Mouse (Mus musculus): ENCODE measurements around the gene H2-DMa. TPM values are rescaled to one million over a fixed set of nuclear protein-coding genes. Genes with fewer than 3 reads are reported as not detected.

The H2-DMa gene
- total RNA-seq, 4 experiments from 2014 or later = 2.2 to 3.9 (median 3.7) TPM

DNA sequence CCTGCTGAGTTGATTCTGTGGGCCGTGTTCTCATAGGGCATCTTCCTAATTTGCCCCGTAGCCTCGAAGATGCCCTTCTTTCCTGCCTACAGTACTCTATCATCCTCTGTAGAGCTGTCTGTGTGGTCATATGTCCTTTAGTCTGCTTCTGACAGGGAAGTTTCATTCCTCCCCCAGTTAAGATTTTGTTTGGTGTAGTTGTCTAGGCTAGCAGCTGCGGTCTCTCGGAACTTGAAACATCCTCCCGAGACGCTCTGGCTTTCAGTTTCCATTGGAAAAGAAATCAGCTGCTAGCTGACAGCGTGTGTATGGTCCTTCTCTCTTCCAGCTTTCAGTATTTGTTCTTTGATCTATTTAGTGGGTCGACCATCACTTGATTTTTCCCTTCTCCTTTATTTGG lies 14.5 kb upstream of the H2-DMa start:
- no peak for DNase-seq (ENCODE audit: low spot score)

DNA sequence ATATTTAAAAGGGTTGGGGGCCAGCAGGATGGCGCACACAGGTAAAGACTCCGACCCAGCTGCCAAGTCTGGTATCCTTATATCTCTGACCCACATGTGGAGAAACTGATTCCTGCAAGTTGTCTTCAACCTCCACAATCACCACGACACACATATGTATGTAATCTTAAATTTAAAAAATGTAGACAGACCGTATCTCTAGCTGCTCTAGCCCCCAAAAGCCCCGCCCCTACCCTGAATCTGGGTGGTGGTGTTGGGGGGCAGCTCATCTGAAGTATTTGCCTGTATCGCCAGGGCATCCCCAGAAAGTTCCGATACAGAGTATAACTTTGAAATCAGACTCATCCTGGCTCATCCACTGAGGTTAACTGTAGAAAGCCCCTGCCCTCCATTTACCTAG lies 12.8 kb upstream of the H2-DMa start:
- no peak for DNase-seq (ENCODE audit: low spot score)

DNA sequence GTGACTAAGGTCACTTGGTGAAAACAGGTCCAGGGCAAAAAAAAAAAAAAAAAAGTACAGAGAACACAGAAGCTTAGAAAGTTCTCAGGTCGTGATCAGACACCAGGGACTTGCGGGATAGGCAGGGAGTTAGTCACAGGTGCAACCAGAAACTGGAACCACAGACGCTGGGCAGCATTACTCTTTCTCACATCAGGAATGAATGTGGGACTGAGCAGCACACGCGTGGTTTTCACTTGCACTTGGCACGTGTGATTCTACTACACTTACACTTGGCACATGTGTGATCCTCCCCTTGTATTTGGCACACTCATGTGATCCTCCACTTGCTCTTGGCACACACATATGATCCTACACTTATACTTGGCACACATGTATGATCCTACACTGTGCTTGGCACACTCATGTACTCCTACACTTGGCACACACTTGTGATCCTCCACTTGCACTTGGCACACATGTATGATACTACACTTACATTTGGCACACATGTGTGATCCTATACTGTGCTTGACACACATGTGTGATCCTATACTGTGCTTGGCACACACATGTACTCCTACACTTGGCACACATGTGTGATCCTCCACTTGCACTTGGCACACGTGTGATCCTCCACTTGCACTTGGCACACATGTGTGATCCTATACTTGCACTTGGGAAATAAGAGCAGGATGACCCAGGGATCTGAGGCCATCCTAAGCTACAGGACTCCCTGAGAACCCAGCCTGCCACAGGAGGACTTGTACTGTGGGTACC lies 12.1 kb upstream of the H2-DMa start:
- DNase-seq (ENCODE audit: low spot score) = no peak

DNA sequence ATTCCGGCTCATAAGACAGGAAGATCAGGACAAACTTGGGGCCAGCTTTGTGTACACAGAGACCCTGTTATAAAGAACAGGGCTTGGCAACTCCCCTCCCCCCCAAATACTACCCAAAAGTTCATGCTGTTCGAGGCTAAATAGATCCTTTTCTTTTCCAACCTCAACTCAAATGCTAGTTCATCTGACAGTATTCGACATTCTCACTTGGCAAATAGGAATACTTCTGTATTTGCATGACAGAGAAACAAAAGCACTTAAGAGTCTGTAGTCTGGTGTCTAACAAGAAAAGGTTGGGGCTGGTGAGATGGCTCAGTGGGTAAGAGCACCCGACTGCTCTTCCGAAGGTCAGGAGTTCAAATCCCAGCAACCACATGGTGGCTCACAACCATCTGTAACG lies 10.9 kb upstream of the H2-DMa start:
- DNase-seq (ENCODE audit: low spot score) = no peak

DNA sequence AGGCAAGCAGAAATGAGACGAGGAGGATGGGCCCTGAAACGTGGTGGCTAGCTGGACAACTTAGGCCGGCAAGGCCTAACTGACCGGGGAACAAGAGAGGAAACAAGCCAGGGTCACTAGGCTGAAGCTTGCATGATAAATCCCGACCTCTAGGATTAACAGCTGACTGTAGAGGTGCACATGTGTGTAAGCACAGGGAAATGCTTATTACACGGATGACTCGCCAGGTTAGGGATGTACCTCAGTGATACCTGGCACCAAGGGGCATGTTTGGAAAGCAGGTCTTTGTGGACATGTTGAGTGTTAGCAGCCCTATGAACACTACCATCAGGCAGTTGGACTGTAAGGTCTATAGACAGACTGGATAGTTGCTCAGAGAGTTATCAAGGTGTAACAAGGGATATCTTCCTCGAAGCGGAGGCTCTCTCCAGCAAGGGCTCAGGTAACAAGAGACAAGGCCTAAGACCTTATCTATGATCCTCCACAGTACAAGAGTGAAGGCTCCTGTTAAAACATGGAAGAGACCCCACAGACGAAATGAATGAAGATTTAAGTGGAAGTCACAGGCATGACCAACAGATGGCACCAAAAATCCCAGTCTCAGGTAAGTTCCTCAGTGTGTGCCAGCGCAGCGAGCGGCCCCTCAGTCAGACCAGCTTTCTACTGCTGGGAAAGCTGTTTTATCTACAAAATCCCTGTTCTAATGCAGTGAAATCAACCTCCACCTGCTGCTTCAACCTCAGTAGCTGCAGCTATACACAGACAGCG lies 10.1 kb upstream of the H2-DMa start:
- DNase-seq (ENCODE audit: low spot score) = no peak

DNA sequence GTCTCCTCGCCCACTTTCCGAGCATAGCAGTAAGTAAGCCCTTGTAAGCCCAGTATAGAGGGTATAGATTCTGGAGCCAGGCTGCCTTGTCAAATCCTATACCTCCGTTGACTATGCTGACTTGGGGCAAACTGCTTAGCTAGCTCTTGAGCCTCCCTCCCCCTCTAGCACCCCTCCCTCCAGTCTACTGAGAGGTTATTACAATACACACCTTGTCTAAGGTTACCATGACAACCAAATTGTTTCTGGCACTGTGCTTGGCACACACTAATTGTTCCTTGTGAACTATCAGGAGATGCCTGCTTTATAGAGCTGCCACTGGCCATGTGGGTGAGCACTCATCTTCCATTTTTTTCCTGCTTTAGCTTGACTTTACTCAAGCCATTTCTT lies 9.5 kb upstream of the H2-DMa start:
- no peak for DNase-seq (ENCODE audit: low spot score)

DNA sequence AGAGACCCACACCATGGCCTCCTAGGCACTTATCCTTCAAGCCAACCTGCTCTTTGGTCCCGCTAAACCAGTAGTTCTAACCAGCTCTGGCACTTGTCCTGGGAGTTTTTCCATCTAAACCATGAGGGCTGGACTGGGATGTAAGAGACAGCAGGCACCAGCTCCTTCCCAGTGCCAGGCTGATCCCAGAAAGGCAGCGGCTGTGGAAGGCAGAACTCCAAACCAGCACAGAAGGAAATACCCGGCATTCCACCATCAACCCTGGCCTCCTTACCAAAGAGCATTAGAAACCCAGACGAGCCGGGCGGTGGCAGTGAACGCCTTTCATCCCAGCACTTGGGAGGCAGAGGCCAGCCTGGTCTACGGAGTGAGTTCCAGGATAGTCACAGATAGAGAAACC lies 9.0 kb upstream of the H2-DMa start:
- DNase-seq (ENCODE audit: low spot score) = no peak

DNA sequence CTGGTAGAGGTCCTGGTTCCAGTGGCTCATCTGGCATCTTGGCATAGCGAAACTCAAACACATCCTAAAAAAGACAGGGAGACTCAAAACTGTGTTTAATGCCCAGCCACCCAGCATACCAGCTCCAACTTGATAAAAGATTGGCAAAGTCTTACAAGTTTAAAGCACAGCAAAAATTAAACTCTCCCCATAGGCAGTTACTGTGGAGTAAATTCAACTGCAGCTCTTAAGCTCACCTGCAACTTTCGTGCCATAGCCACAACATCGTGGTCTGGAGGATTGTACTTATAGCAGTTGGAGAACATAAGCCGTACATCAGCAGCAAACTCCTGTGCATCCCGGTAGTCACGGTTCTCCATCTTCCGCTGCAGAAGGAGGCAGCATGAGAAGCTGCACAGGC lies 5.2 kb upstream of the H2-DMa start:
- DNase-seq (ENCODE audit: low spot score) = no peak

DNA sequence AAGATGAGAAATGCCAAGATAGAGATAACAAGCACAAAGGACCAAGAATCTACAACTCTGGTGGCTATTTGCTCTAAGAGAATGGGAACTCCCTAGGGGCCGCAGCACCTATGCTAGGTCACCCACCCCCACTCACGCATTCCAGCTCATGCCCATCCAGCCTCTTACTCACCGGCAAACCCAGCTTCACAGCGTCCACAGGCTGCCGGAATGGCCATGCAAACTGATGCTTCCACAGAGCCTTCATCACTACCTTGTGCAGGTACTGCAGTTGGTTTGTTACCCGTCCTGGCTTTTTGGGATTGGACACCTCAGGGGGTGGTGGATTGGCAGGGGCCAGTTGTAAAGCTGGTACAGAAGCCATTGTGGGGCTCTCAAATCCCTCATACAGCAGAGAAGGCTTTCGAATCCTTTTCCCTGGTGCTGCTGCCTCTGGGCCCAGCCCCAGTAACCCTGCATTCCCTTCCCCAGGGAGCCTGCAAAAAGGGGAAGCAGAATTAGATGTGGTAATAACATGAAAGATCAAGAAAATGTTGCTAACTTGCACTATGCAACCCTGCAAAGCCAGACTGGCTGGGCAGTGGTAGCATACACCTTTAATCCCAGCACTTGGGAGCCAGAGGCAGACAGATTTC lies 2.5 kb upstream of the H2-DMa start:
- DNase-seq (ENCODE audit: low spot score) = peak; percentile 26

DNA sequence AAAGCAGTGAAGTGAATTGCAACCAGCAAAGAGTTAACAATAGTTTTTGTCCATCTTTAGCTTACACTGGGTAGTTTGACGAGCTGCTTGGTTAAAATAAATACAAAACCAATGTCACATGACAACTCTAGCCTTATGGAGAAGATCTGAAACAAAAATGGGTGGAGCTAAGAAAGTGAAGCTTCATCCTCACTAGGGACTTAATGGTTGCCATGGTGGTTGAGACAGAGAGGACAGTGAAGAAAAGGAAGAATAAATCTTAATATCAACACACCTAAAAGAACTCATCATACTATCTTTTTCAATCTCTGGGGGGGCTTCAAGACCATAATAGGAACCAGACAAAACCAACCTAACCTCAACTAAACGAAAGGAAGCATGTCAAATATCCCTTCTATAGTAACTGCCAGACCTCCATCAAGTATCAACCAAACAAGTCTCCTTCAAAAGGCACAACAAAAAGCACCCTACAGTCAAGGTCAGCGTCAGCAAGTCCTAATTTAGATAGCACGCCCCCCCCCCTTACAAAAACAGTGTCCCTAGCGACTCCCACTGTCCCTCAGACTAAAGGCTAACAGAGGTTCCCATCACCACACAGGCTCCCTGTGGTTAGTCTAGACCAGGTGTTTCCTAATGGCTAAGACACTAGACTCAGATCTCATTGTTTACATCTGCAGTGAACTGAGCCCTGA lies 1.8 kb upstream of the H2-DMa start:
- no peak for DNase-seq (ENCODE audit: low spot score)

DNA sequence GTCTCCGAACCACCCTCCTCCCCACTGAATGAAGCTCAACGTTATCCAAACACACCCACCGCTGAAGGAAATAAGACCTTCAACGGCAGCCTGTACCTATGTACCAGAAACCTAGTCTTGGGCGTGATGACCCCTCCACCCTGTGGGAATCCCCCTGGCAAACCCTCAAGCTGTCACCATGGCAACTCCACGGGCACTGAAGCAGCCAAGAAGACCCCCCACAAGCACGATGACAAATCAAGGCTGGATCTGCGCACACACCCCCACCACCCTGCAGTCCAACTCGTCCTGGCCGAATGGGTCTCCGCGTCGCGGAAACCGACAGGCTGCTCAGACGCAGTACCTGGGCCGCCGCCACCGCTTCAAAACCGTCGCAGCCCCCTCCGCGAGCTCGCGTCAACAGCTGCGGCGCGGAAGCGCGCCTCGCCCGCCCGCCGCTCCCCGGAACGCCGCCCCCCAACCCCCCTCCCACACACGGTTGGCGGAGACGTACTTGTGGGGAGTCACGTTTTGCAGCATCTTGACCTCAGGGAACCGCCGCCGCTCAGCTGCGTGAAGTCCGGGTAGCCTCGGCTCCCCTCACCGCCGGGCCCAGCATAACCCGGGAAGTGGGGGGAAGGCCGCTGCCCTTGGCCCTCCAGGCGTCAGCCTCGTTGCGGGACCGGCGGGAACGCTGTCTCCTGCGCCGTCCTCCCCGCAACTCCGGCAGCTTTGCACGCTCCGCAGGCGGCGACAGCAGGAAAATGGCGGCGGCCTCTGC lies 1.0 kb upstream of the H2-DMa start:
- peak; percentile 34 for DNase-seq (ENCODE audit: low spot score)

DNA sequence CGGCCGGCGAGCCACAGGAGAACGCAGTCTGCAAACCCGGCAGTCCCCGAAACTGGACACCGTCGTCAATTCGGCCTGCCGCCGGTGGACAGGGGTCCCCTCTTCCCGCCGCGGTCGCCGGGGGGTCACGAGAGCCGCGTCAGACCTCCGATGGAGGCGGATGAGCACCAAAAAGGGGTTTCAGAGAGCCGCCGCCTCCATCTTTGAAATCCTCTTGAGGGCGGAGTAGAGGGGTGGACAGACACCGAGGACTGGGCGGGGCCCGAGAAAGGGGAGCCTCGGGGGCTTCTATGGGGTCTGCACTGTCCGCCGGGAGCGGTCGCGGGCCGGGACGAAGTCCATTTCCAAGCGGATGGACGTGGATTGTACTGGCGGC lies 480 bp upstream of the H2-DMa start:
- no peak for DNase-seq (ENCODE audit: low spot score)

DNA sequence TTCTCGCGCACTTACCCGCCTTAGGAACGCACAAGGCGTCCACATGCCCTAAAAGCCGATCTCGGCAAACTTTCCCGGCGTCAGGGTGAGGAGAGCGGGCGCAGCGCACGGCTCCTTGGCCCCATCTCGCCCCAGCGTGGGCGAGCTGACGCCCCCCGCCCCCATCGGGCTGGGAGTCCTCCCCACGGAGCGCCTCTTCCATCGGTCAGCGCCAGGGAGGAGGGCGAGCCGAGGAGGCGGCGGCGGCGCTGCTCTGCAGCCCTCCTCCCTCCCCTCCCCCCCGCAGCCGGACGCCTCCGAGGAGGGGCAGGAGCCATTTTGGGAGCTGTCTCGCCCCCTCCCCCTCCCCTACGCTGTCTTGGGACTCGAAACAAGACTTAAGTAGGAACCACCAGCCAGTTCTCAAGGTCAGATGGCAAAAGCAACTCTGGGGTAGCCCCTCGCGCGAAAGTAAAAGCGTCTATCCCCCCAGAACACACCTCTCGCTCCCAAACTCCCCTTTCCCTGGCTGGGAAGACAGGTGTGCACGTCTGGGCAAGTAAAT lies 911 bp downstream of the H2-DMa start:
- DNase-seq (ENCODE audit: low spot score) = peak; percentile 86

DNA sequence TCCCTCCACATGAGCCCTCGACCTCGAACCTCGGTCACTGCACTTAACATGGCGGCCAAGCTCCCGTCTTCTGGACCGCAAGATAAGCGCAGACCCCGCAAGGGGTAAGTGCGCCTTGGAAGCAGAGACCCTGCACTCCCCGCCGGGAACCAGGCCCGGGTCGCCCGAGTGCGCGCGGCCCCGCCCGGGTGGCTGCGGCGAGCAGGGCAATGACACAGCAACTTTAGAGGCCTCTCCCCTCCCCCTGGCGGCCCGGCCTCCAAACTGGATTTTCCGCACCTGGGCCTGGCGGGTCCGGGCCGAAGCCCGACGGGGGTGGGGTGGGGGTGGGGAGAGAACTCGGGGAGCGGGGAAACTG lies 1.5 kb downstream of the H2-DMa start:
- DNase-seq (ENCODE audit: low spot score) = peak; percentile 83

DNA sequence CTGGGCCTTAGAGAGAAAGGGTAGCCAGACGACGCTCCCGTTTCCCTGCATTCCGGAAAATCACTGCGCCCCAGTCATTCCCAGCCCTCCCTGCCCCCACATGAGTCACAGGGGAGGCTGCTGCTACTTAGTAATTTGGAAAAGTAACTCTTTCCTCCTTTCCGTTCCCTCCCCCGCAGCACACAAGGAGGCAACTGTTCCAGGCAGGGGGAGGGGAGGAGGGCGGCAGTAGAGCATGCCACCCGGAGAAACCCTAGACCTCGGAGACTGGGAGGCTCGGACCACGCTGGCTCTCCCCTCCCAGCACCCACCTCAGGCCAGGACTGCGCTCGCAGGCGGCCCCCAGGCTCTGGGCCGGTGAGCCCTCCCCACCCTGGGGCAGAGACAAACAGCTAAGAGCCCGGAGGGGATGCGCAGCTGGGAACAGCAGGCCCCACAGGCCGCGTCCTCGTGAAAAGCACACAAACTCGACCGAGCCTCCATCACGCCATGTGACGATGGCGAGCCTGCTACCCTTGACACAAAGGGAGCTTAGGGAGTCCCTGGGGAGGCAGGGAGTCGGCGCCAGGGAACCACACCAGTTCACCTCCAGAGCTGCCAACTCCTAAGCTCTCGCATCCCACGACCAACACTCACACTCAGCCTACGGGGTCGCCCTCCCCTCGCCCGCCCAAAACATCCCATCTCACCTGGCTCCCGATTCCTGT lies 2.0 kb downstream of the H2-DMa start:
- DNase-seq (ENCODE audit: low spot score) = peak; percentile 92

DNA sequence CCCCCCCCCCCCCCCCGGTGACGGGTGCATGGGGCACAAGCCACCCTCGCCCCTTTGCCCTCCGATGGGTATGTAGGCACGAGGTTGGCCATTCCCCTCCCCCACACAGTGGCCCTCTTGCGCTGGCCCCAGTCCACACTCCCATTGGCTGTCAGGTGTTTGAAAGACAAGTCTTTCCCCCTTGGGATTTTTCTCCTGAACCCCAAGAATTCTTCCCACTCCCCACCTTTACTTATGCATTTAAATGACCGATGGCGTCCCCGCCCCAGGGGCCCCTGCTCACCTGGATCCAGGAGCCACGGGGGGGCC lies 2.5 kb downstream of the H2-DMa start:
- peak; percentile 74 for DNase-seq (ENCODE audit: low spot score)

DNA sequence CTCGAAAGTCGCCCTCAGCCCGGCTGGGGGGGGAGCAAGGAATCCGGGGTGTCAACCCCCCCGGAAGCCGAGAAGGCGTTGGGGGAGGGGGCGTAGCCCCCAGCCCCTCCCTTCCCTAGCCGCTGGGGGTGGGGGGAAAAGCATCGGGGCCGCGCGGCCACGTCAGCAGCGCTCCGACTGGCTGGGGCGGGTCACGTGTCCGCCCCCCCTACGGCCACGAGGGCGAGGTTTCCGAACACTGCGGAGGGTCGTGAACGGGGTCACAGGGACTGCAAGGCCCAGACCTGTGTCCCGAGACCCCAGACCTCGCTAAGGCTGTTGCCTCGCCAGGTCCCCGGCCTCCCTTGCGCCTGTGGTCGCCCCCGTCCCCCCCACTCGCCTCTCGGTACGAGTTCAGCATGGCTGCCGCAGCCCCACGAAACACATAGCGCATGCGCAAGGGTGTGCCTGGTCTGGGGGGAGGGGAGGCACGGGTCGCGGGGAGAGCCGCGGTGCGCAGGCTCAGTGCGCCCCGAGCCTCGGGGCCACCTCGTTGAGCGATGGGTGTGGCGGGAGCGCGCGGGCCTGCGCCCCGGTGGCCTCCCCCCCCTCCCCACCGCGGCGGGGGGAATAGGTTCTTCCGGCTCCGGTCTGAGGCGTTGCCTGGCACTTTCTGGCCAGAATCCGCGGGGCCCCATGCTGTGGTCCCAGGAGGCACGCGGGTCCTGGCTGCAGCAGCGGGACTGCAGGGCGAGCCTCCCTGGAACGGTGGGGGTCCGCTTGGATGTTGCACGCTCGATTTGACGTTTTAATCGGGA lies 3.0 kb downstream of the H2-DMa start, which contains the start of gene Brd2:
Gene Brd2 (minus strand): TSS at position 447 of the 797 bp plus-strand sequence.
- peak; percentile 97 for DNase-seq (ENCODE audit: low spot score)

DNA sequence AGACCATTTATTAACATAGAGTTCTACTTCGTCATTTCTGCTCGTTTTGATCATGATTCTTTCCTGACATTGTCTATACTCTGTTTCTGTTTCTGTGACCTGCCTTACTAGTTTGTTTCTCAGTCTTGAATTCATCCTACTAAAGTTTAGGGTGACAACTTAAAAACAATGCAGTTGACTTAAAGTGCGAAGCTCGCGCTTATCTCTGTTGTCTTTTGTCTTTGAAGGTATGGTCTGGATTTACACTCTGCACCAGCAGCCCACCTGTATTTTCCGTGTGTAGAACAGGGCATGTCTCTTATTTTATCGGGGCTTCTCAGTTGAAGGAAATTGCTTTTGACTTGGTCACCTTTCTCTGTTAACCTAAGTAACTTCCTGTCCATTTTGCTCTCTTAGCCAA lies 3.8 kb downstream of the H2-DMa start:
- no peak for DNase-seq (ENCODE audit: low spot score)

DNA sequence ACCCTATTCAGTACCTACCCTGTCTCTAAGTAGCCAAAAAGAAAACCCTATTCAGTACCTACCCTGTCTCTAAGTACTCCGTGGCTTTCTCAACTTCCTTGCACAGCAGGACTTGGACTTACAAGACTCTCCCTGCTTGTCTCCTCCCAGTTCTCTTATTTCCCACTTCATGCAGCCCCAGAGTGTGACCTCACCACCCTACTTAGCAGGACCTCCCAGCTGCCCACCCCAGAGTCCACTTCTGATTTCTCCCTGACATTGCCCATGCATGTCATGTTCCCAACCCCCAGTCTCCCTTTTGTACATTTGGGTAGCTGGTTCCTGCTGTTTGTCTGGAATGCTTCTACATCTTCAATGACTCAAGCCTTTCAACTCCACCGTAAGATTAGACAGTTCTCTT lies 4.2 kb downstream of the H2-DMa start:
- peak; percentile 48 for DNase-seq (ENCODE audit: low spot score)

DNA sequence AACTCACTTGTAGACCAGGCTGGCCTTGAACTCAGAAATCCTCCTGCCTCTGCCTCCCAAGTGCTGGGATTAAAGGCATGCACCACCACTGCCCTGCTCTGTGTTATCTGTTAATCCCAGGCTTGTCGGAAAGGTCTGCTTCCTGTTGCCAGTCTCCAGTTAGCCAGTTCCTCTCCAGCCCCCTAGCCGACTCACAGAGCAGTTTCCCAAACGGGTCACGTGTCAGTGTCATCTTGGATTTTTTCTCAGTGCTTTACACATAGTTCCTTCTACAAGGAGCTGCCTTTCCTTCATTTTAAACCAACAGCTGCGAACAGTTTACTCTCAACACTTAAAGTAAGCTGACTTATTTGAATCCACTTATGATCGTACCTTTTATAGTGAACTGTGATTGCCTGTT lies 5.3 kb downstream of the H2-DMa start:
- no peak for DNase-seq (ENCODE audit: low spot score)
